Mouse (Mus musculus) c-Kit-positive CD71-positive TER-119-negative erythroid progenitor cells, embryonic 14.5 days (primary cell): ENCODE data around the gene Gm4791.

Source experiments
- DNase-seq: peaks from one replicate; pipeline ENCODE4 v3.0.0-alpha.2; 2013; ENCODE audit warnings: low read depth

Gm4791 gene

GRCm38 (mm10) chr9:46998338-46998791, at the start of gene Gm4791:
Gene Gm4791 (plus strand): TSS chr9:46998741.
- DNase-seq = no peak

GRCm38 (mm10) chr9:46956286-46956685, 42.3 kb upstream of the Gm4791 start:
- DNase-seq = no peak

- DNase-seq = no peak
These were observed 41.1 kb upstream of the Gm4791 start for GRCm38 (mm10) chr9:46957420-46957950.

- DNase-seq = no peak
These were observed 32.5 kb upstream of the Gm4791 start for GRCm38 (mm10) chr9:46966028-46966427.

GRCm38 (mm10) chr9:46968970-46969369, 29.6 kb upstream of the Gm4791 start:
- no peak for DNase-seq

- DNase-seq = no peak
These were observed 29.1 kb upstream of the Gm4791 start for GRCm38 (mm10) chr9:46969406-46969805.

GRCm38 (mm10) chr9:46978806-46979205, 19.7 kb upstream of the Gm4791 start:
- DNase-seq = no peak

- no peak for DNase-seq
These were observed 18.4 kb upstream of the Gm4791 start for GRCm38 (mm10) chr9:46980111-46980510.

GRCm38 (mm10) chr9:46983471-46983870, 15.1 kb upstream of the Gm4791 start:
- DNase-seq = no peak

- no peak for DNase-seq
These were observed 43.0 kb downstream of the Gm4791 start for GRCm38 (mm10) chr9:47041569-47041968.
